Mouse (Mus musculus) heart, embryonic 12.5 days (tissue): Measurements from ENCODE around the gene Chst15. TPM values are rescaled to one million over a fixed set of nuclear protein-coding genes. Genes with fewer than 3 reads are reported as not detected.
A peak's percentile ranks its signal among the peaks of the same experiment; 100 is the strongest.

Experiments
- ATAC-seq: fragments of 200-750 bp; cut with Nextera tagmentation; 2 replicates; pipeline ENCODE4 v1.8.0; 2017; ENCODE audit warnings: moderate TSS enrichment, moderate library complexity; ENCODE audit not compliant: insufficient number of reproducible peaks, low FRiP score
- H3K27ac ChIP-seq: fragments of 300-500 bp; sonication (generic); 2 replicates; pipeline ENCODE4 v1.5.1; 2016; ENCODE audit warnings: mild to moderate bottlenecking, moderate library complexity; ENCODE audit not compliant: poor library complexity, severe bottlenecking
- H3K27me3 ChIP-seq: fragments of 300-500 bp; sonication (generic); replicated peaks from 2 replicates; pipeline ENCODE4 v1.6.1; 2016; ENCODE audit warnings: mild to moderate bottlenecking, moderate library complexity
- H3K36me3 ChIP-seq: fragments of 300-500 bp; sonication (generic); 2 replicates; pipeline ENCODE4 v1.6.1; 2016; ENCODE audit warnings: mild to moderate bottlenecking, moderate library complexity
- H3K4me1 ChIP-seq: fragments of 300-500 bp; sonication (generic); replicated peaks from 2 replicates; pipeline ENCODE4 v1.6.1; 2016; ENCODE audit warnings: mild to moderate bottlenecking
- H3K4me2 ChIP-seq: fragments of 300-500 bp; sonication (generic); 2 replicates; pipeline ENCODE4 v1.6.1; 2016; ENCODE audit warnings: mild to moderate bottlenecking, moderate library complexity
- H3K4me3 ChIP-seq: fragments of 300-500 bp; sonication (generic); 2 replicates; pipeline ENCODE4 v1.5.1; 2016; ENCODE audit warnings: mild to moderate bottlenecking
- H3K9ac ChIP-seq: fragments of 300-500 bp; sonication (generic); 2 replicates; pipeline ENCODE4 v1.6.1; 2016; ENCODE audit warnings: mild to moderate bottlenecking, moderate library complexity
- H3K9me3 ChIP-seq: fragments of 300-500 bp; sonication (generic); replicated peaks from 2 replicates; pipeline ENCODE4 v1.6.1; 2016; ENCODE audit warnings: mild to moderate bottlenecking, moderate library complexity
- WGBS: fragments of 180-500 bp; shearing (Covaris S2); methylation state at CpG from one replicate; pipeline ENCODE4 v1.1.7; 2016; 5-methylcytosine and 5-hydroxymethylcytosine counted together
- polyA plus RNA-seq: library from polyadenylated mRNA; unstranded; fragments of >200 nt; fragmentation: Nextera tagmentation; extraction: Ambion mirVana; gene quantifications from 2 replicates; pipeline ENCODE4 v1.2.1, GENCODE M21; 2016

Gene Chst15
- polyA plus RNA-seq, 1 experiment from 2014 or later = 4.4 TPM

DNA sequence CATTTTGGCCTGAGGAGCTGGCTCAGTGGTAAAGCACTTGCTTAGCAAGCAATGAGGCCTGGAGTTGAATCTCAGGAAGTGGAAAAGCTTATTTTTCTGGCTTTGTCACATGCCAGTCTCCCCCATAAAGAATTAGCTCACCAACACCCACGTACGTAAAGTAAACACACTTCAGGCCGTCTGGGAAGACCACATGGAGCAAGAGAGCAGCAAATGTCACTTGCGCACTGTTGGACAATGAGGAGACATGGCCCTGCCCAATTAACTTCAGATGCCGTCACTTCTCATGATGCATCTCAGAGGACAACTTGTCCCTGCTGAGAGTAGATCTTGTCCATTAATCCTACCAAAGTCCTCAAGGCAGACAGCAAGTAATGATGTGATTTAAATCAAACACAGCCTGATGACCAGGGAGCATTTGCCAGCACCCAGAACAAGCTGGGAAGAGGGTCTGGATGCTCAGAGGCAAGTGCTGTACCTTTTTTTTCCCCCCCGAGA, 32.1 kb upstream of the Chst15 start:
- H3K4me2 ChIP-seq = no peak overlapping the region
- peaks cover 8% of the 10 kb centered on the region; the same call in 1 of the 2 replicates for H3K4me1 ChIP-seq
- no peaks in the 10 kb centered on the region for H3K27me3 ChIP-seq
- no peaks in the 10 kb centered on the region for H3K9me3 ChIP-seq
- H3K4me3 ChIP-seq = no peak overlapping the region
- no peak overlapping the region for H3K27ac ChIP-seq
- WGBS = 66% methylated on average over 6 of the region's 6 CpGs
- ATAC-seq = no peak
- H3K36me3 ChIP-seq = no peaks in the 10 kb centered on the region
- H3K9ac ChIP-seq = no peak overlapping the region

GRCm38 (mm10) chr7:132347273-132348045, 30.4 kb upstream of the Chst15 start:
- H3K4me2 ChIP-seq = no peak overlapping the region
- H3K4me3 ChIP-seq = no peak overlapping the region
- WGBS = 63% methylated on average over 9 of the region's 9 CpGs
- H3K27ac ChIP-seq = no peak overlapping the region
- H3K9me3 ChIP-seq = no peaks in the 10 kb centered on the region
- ATAC-seq = no peak
- peaks cover 8% of the 10 kb centered on the region; the same call in 1 of the 2 replicates for H3K4me1 ChIP-seq
- no peaks in the 10 kb centered on the region for H3K36me3 ChIP-seq
- no peaks in the 10 kb centered on the region for H3K27me3 ChIP-seq
- H3K9ac ChIP-seq = no peak overlapping the region

DNA sequence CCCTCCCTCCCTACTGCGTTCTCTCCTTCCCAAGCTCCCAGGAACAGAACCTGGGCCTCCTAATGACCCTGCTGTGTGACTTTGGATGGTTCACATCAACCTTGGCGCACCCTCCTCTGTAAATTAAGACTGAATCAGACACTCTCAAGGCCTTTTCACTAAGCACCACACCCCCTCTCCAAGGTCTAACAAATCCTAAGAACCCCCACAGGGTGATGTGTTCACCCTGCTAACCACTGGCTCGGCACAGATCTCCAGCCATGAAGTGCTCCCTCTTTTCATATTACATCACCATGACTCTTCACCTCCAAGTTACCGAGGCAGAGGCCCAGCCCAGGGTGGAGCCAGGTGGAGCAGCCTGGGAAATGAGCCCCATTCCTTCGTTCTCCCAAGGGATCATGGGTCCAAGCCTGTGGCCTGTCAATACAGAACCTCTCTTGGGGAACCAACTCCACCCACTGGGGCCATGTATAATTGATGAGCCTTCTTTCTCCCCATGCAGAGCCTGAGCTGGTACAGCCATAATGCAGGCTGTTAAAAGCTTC, 28.6 kb upstream of the Chst15 start:
- no peak overlapping the region for H3K4me2 ChIP-seq
- no peak overlapping the region for H3K27ac ChIP-seq
- no peak for ATAC-seq

GRCm38 (mm10) chr7:132344606-132345005, 27.6 kb upstream of the Chst15 start:
- H3K4me1 ChIP-seq = peaks cover 8% of the 10 kb centered on the region; the same call in 1 of the 2 replicates
- no peak overlapping the region for H3K4me3 ChIP-seq
- 41% methylated on average over 4 of the region's 4 CpGs for WGBS
- no peaks in the 10 kb centered on the region for H3K36me3 ChIP-seq
- H3K27me3 ChIP-seq = no peaks in the 10 kb centered on the region
- H3K27ac ChIP-seq = no peak overlapping the region
- ATAC-seq = no peak
- H3K4me2 ChIP-seq = no peak overlapping the region
- no peak overlapping the region for H3K9ac ChIP-seq
- H3K9me3 ChIP-seq = no peaks in the 10 kb centered on the region

More for the DNA sequence above, 28.6 kb upstream of the Chst15 start:
- WGBS = 78% methylated on average over 5 of the region's 5 CpGs
- Histone ChIP-seq H3K9ac (no peak overlapping the region), H3K4me1 (peaks cover 8% of the 10 kb centered on the region; the same call in 1 of the 2 replicates), H3K4me3 (no peak overlapping the region), H3K27me3 (no peaks in the 10 kb centered on the region), H3K36me3 (no peaks in the 10 kb centered on the region), H3K9me3 (no peaks in the 10 kb centered on the region)

DNA sequence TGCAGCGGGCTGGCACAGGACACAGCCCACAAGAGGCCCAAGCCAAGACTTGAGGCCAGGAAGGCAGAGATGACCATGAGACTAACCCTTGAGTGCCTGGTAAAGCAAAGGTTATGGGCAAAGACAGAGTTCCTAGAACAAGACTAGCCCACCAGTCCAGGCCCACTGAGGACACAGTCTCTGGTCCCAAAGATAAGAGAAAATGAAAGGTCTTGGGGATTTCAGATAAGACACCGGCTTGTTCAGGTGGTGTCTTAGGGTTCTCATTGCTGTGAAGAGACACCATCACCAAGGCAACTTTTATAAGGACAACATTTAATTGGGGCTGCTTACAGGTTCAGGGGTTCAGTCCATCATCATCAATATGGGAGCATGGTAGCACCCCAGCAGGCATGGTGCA, 26.9 kb upstream of the Chst15 start:
- 80% methylated on average over 2 of the region's 2 CpGs for WGBS
- Histone ChIP-seq H3K9me3 (no peaks in the 10 kb centered on the region), H3K9ac (no peak overlapping the region), H3K27me3 (no peaks in the 10 kb centered on the region), H3K27ac (no peak overlapping the region), H3K4me3 (no peak overlapping the region), H3K36me3 (no peaks in the 10 kb centered on the region), H3K4me1 (peaks cover 12% of the 10 kb centered on the region), H3K4me2 (no peak overlapping the region)
- ATAC-seq = no peak

GRCm38 (mm10) chr7:132343146-132343545, 26.1 kb upstream of the Chst15 start:
- Histone ChIP-seq H3K4me3 (no peak overlapping the region), H3K36me3 (no peaks in the 10 kb centered on the region), H3K9ac (no peak overlapping the region), H3K9me3 (no peaks in the 10 kb centered on the region), H3K27me3 (no peaks in the 10 kb centered on the region), H3K4me1 (peaks cover 15% of the 10 kb centered on the region), H3K27ac (no peak overlapping the region), H3K4me2 (no peak overlapping the region)
- 75% methylated on average over 2 of the region's 2 CpGs for WGBS
- ATAC-seq = no peak

- peak; percentile 63 for ATAC-seq
- Histone ChIP-seq H3K4me3 (no peak overlapping the region), H3K9ac (no peak overlapping the region), H3K4me2 (no peak overlapping the region), H3K4me1 (peaks cover 18% of the 10 kb centered on the region), H3K9me3 (0 out of 2 replicates have a peak, but pooled peaks cover 4% of the 10 kb centered on the region), H3K27ac (peak overlapping the region; percentile 69), H3K27me3 (no peaks in the 10 kb centered on the region), H3K36me3 (no peaks in the 10 kb centered on the region)
- WGBS = 59% methylated on average over 14 of the region's 14 CpGs
These were observed 22.2 kb upstream of the Chst15 start for GRCm38 (mm10) chr7:132339041-132339839.

GRCm38 (mm10) chr7:132338350-132338749, 21.3 kb upstream of the Chst15 start:
- WGBS = 54% methylated on average over 6 of the region's 6 CpGs
- peaks cover 18% of the 10 kb centered on the region for H3K4me1 ChIP-seq
- no peak overlapping the region for H3K9ac ChIP-seq
- no peaks in the 10 kb centered on the region for H3K27me3 ChIP-seq
- no peak for ATAC-seq
- peak overlapping the region; percentile 16; the same call in 1 of the 2 replicates for H3K27ac ChIP-seq
- H3K4me2 ChIP-seq = no peak overlapping the region
- H3K36me3 ChIP-seq = no peaks in the 10 kb centered on the region
- H3K4me3 ChIP-seq = no peak overlapping the region
- H3K9me3 ChIP-seq = 0 out of 2 replicates have a peak, but pooled peaks cover 4% of the 10 kb centered on the region

GRCm38 (mm10) chr7:132337268-132337917, 20.4 kb upstream of the Chst15 start:
- ATAC-seq = no peak
- Histone ChIP-seq H3K27ac (no peak overlapping the region), H3K9ac (no peak overlapping the region), H3K9me3 (0 out of 2 replicates have a peak, but pooled peaks cover 4% of the 10 kb centered on the region), H3K4me1 (peaks cover 18% of the 10 kb centered on the region), H3K36me3 (no peaks in the 10 kb centered on the region), H3K27me3 (no peaks in the 10 kb centered on the region), H3K4me3 (no peak overlapping the region), H3K4me2 (no peak overlapping the region)
- WGBS = 75% methylated on average over 11 of the region's 11 CpGs

DNA sequence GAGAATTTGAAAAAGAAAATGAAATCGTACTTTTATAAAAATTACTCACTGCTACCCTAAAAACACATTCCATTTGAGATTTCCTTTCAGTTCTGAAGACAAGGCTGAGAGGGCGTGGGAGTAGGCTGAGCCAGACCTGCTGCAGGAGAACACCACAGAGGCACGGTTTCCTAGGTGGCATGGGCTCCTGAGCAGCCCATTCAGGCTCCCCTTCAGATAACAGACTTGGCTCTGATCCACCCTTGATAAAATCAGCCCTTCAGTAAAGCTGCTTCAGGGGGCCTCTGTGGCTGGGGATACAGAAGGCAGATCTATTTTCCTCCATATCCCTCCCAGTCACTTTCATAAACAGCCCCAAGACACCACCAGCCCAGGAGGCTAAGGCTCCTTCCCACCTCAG, 19.8 kb upstream of the Chst15 start:
- H3K36me3 ChIP-seq = no peaks in the 10 kb centered on the region
- no peak for ATAC-seq
- 0 out of 2 replicates have a peak, but pooled peaks cover 4% of the 10 kb centered on the region for H3K9me3 ChIP-seq
- no peak overlapping the region for H3K27ac ChIP-seq
- H3K4me1 ChIP-seq = peaks cover 18% of the 10 kb centered on the region
- no peak overlapping the region for H3K4me2 ChIP-seq
- no peak overlapping the region for H3K4me3 ChIP-seq
- WGBS = 44% methylated on average over 3 of the region's 3 CpGs
- H3K27me3 ChIP-seq = no peaks in the 10 kb centered on the region
- no peak overlapping the region for H3K9ac ChIP-seq
